Comparison of ENCODE assay signal across 10 mouse cellular contexts in the genomic region with DNA sequence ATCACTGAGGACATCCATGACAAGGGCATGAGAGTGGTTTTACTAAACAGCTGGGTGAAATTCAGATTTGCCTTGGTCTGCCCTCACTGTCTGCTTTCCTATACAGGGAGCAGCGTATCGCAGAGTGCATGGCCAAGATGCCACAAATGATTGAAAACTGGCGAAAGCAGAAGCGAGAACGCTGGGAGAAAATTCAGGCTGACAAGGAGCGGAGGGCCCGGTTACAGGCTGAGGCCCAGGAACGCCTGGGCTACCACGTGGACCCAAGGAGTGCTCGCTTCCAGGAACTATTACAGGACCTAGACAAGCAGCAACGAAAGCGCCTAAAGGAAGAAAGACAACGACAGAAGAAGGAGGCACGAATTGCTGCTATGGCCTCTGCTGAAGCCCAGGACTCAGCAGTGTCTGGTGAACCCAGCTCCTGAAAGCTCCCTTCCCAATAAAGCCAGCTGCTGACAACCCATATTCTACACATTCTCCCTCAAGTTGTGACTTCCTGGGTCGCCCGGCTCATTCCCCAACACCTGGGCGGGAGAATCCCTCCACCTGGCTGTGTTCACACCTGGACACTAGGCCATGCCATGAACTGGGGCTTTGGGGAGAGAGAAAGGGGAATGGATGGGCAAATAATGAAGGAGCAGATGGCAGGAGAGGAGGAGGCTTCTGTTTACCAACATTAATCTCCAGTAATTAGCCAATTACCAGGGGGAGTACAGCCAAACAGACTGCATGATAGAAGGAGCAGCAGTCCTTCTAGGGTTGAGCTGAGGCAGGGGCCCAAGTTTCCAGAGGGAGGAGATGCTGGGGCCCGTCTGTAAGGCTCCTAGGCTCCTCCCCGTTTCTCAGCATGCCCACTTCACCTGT. TPM values are rescaled to one million over a fixed set of nuclear protein-coding genes. Genes with fewer than 3 reads are reported as not detected.
A peak's percentile ranks its signal among the peaks of the same experiment; 100 is the strongest.
DNase-seq lines count a peak whose midpoint lies in the region; ATAC-seq and TF ChIP-seq lines count a peak whose summit lies in the region.
"Had no signal": no experiment of that assay in that cellular context is flagged by ENCODE, and none has a peak within 500 bp of the region (broad histone marks: within the 10 kb centered on the region; RNA-seq: fewer than 3 reads in every experiment).

No protein-coding gene starts in this region.

- H3K9me3 ChIP-seq in lung, embryonic 15.5 days: no peaks in the 10 kb centered on the region
- H3K9me3 ChIP-seq in intestine, embryonic 16.5 days (ENCODE audit: control insufficient read depth, low read length): no peaks in the 10 kb centered on the region
- no peaks in the 10 kb centered on the region for H3K9me3 ChIP-seq in stomach, embryonic 15.5 days

- peak overlapping the region; percentile 37 for H3K27ac ChIP-seq in cerebellum, adult 2 months (ENCODE audit: insufficient read depth, low read length)
- peak overlapping the region; percentile 32 for H3K27ac ChIP-seq in lung, embryonic 15.5 days
- 0 out of 2 replicates have a peak overlapping the region, but pooled peaks have one; percentile 15 for H3K27ac ChIP-seq in intestine, embryonic 16.5 days (ENCODE audit: low read length)
- H3K27ac ChIP-seq in stomach, embryonic 15.5 days: 0 out of 2 replicates have a peak overlapping the region, but pooled peaks have one; percentile 12
- H3K27ac ChIP-seq: kidney, postnatal 0 days had no signal

- DNase-seq in cerebellum, adult 2 months: peak; percentile 41 to 57
- no peak for DNase-seq in cerebellum, adult 8-10 months
- no peak for DNase-seq in lung, postnatal 36 days
- DNase-seq in urinary bladder, postnatal 4 days (ENCODE audit: low spot score in 2 of 2): no peak
- no peak for DNase-seq in layer of hippocampus, adult 11-12 months (ENCODE audit: low spot score)
- DNase-seq: thymus, postnatal 14 days had no signal

- peaks cover 54% of the 10 kb centered on the region for H3K36me3 ChIP-seq in lung, embryonic 15.5 days
- H3K36me3 ChIP-seq in intestine, embryonic 16.5 days (ENCODE audit: control insufficient read depth, insufficient read depth, low read length): peaks cover 18% of the 10 kb centered on the region; the same call in 1 of the 2 replicates
- H3K36me3 ChIP-seq in stomach, embryonic 15.5 days: peaks cover 44% of the 10 kb centered on the region

- TF ChIP-seq POLR2A in cerebellum, adult 2 months (IDR thresholded peaks at IDR 0.05; ENCODE audit: borderline replicate concordance, insufficient read depth, low read length): no peak

- peaks cover 35% of the 10 kb centered on the region for H3K4me1 ChIP-seq in cerebellum, adult 2 months (ENCODE audit: control insufficient read depth, insufficient read depth, low read length)
- H3K4me1 ChIP-seq in lung, embryonic 15.5 days: peaks cover 43% of the 10 kb centered on the region
- peaks cover 23% of the 10 kb centered on the region for H3K4me1 ChIP-seq in intestine, embryonic 16.5 days (ENCODE audit: control insufficient read depth, insufficient read depth, low read length)
- H3K4me1 ChIP-seq in stomach, embryonic 15.5 days: peaks cover 18% of the 10 kb centered on the region

- H3K9ac ChIP-seq in lung, embryonic 15.5 days: no peak overlapping the region
- H3K9ac ChIP-seq in intestine, embryonic 16.5 days (ENCODE audit: low read depth, low read length): no peak overlapping the region
- H3K9ac ChIP-seq in stomach, embryonic 15.5 days: no peak overlapping the region

- no peaks in the 10 kb centered on the region for H3K27me3 ChIP-seq in cerebellum, adult 2 months (ENCODE audit: control insufficient read depth, insufficient read depth, low read length)
- H3K27me3 ChIP-seq in lung, embryonic 15.5 days: no peaks in the 10 kb centered on the region
- H3K27me3 ChIP-seq in intestine, embryonic 16.5 days (replicated peaks; ENCODE audit: control insufficient read depth, insufficient read depth, low read length): no peaks in the 10 kb centered on the region
- no peaks in the 10 kb centered on the region for H3K27me3 ChIP-seq in stomach, embryonic 15.5 days (replicated peaks)

- no peak for TF ChIP-seq CTCF in cerebellum, adult 2 months (IDR thresholded peaks at IDR 0.05; ENCODE audit: borderline replicate concordance, insufficient read depth, low read depth, low read length)

- no peak overlapping the region for H3K4me3 ChIP-seq in cerebellum, adult 2 months (replicated peaks; ENCODE audit: insufficient read depth, low read depth, low read length)
- H3K4me3 ChIP-seq in lung, embryonic 15.5 days: no peak overlapping the region
- no peak overlapping the region for H3K4me3 ChIP-seq in intestine, embryonic 16.5 days (ENCODE audit: low read length)
- no peak overlapping the region for H3K4me3 ChIP-seq in stomach, embryonic 15.5 days (replicated peaks)

- no peak overlapping the region for H3K4me2 ChIP-seq in lung, embryonic 15.5 days
- H3K4me2 ChIP-seq in intestine, embryonic 16.5 days (ENCODE audit: low read depth, low read length): no peak overlapping the region
- no peak overlapping the region for H3K4me2 ChIP-seq in stomach, embryonic 15.5 days

- 27% methylated on average over 19 of the region's 19 CpGs for WGBS in cerebellum, adult 2 months
- WGBS in lung, embryonic 15.5 days: 83% methylated on average over 19 of the region's 19 CpGs
- WGBS in intestine, embryonic 16.5 days: 80% methylated on average over 19 of the region's 19 CpGs
- 83% methylated on average over 19 of the region's 19 CpGs for WGBS in stomach, embryonic 15.5 days

- no peak for ATAC-seq in lung, embryonic 15.5 days (ENCODE audit: borderline replicate concordance, extremely low read depth, low FRiP score, low TSS enrichment)
- no peak for ATAC-seq in intestine, embryonic 16.5 days
- no peak for ATAC-seq in stomach, embryonic 15.5 days (ENCODE audit: insufficient read depth, low FRiP score, low read depth)

RNA-seq across cellular contexts. Expression of a gene that starts 2.9 kb away (rescaled TPM):
- 45.3 and 45.5 TPM in 2 replicates for polyA plus RNA-seq in cerebellum, adult 2 months (2012; rRNA removed)
- polyA plus RNA-seq in lung, embryonic 15.5 days (2015; fragmentation: Nextera tagmentation; extraction: Ambion mirVana): 43.4 and 47.0 TPM in 2 replicates
- polyA plus RNA-seq in intestine, embryonic 16.5 days (2015; fragmentation: Nextera tagmentation; extraction: Ambion mirVana): 61.8 and 63.4 TPM in 2 replicates
- polyA plus RNA-seq in stomach, embryonic 15.5 days (2015; fragmentation: Nextera tagmentation; extraction: Ambion mirVana): 52.7 and 54.5 TPM in 2 replicates

RNA-seq across cellular contexts. Expression of a gene that starts 6.2 kb away (rescaled TPM):
- polyA plus RNA-seq in cerebellum, adult 2 months (2012; rRNA removed): 117 and 120 TPM in 2 replicates
- 112 and 127 TPM in 2 replicates for polyA plus RNA-seq in lung, embryonic 15.5 days (2015; fragmentation: Nextera tagmentation; extraction: Ambion mirVana)
- polyA plus RNA-seq in intestine, embryonic 16.5 days (2015; fragmentation: Nextera tagmentation; extraction: Ambion mirVana): 109 and 115 TPM in 2 replicates
- polyA plus RNA-seq in stomach, embryonic 15.5 days (2015; fragmentation: Nextera tagmentation; extraction: Ambion mirVana): 115 and 130 TPM in 2 replicates

RNA-seq across cellular contexts. Expression of a gene that starts 11.6 kb away (rescaled TPM):
- polyA plus RNA-seq in cerebellum, adult 2 months (2012; rRNA removed): 16.1 and 16.2 TPM in 2 replicates
- 6.0 and 6.3 TPM in 2 replicates for polyA plus RNA-seq in lung, embryonic 15.5 days (2015; fragmentation: Nextera tagmentation; extraction: Ambion mirVana)
- 4.2 and 4.4 TPM in 2 replicates for polyA plus RNA-seq in intestine, embryonic 16.5 days (2015; fragmentation: Nextera tagmentation; extraction: Ambion mirVana)
- 6.3 and 6.9 TPM in 2 replicates for polyA plus RNA-seq in stomach, embryonic 15.5 days (2015; fragmentation: Nextera tagmentation; extraction: Ambion mirVana)

RNA-seq across cellular contexts. Expression of a gene that starts 12.5 kb away (rescaled TPM):
- polyA plus RNA-seq in cerebellum, adult 2 months (2012; rRNA removed): 343 and 394 TPM in 2 replicates
- 1,037 and 1,080 TPM in 2 replicates for polyA plus RNA-seq in lung, embryonic 15.5 days (2015; fragmentation: Nextera tagmentation; extraction: Ambion mirVana)
- 1,204 and 1,241 TPM in 2 replicates for polyA plus RNA-seq in intestine, embryonic 16.5 days (2015; fragmentation: Nextera tagmentation; extraction: Ambion mirVana)
- polyA plus RNA-seq in stomach, embryonic 15.5 days (2015; fragmentation: Nextera tagmentation; extraction: Ambion mirVana): 938 and 1,051 TPM in 2 replicates

RNA-seq across cellular contexts. Expression of a gene that starts 22.6 kb away (rescaled TPM):
- polyA plus RNA-seq in cerebellum, adult 2 months (2012; rRNA removed): 69.9 and 72.0 TPM in 2 replicates
- polyA plus RNA-seq in lung, embryonic 15.5 days (2015; fragmentation: Nextera tagmentation; extraction: Ambion mirVana): 96.9 and 98.9 TPM in 2 replicates
- polyA plus RNA-seq in intestine, embryonic 16.5 days (2015; fragmentation: Nextera tagmentation; extraction: Ambion mirVana): 86.0 and 91.7 TPM in 2 replicates
- 89.5 and 90.1 TPM in 2 replicates for polyA plus RNA-seq in stomach, embryonic 15.5 days (2015; fragmentation: Nextera tagmentation; extraction: Ambion mirVana)

Comparison
In these comparisons a context has a peak if more than half of its experiments do, and no peak if none do; other contexts are left out.
1. DNase-seq: peak in cerebellum, adult 2 months (2 of 2); none in cerebellum, adult 8-10 months (single experiment), lung, postnatal 36 days (single experiment), urinary bladder, postnatal 4 days (0 of 2) and layer of hippocampus, adult 11-12 months (single experiment).
2. Peak in every context shown above with its lines, with median percentiles within 50 percentile points of each other: H3K27ac ChIP-seq.